Mouse (Mus musculus) bone marrow, adult 2 months (tissue): ENCODE measurements around the gene Pus7.

Source experiments
- CTCF ChIP-seq: fragments of 200-500 bp; IDR thresholded peaks from 2 replicates; pipeline ENCODE4 v1.5.1; 2011; ENCODE audit warnings: low read length, control low read depth; ENCODE audit not compliant: control insufficient read depth, insufficient read depth
- POLR2A ChIP-seq: fragments of 200-500 bp; IDR thresholded peaks from 2 replicates; pipeline ENCODE4 v1.6.1; 2011; ENCODE audit warnings: low read depth, mild to moderate bottlenecking, control low read depth, low read length, borderline replicate concordance; ENCODE audit not compliant: control insufficient read depth

GRCm38 (mm10) chr5:23749882-23750281 lies 33.6 kb downstream of the Pus7 start:
- no peak for TF ChIP-seq CTCF
- TF ChIP-seq POLR2A, result no peak
